In the genomic region with DNA sequence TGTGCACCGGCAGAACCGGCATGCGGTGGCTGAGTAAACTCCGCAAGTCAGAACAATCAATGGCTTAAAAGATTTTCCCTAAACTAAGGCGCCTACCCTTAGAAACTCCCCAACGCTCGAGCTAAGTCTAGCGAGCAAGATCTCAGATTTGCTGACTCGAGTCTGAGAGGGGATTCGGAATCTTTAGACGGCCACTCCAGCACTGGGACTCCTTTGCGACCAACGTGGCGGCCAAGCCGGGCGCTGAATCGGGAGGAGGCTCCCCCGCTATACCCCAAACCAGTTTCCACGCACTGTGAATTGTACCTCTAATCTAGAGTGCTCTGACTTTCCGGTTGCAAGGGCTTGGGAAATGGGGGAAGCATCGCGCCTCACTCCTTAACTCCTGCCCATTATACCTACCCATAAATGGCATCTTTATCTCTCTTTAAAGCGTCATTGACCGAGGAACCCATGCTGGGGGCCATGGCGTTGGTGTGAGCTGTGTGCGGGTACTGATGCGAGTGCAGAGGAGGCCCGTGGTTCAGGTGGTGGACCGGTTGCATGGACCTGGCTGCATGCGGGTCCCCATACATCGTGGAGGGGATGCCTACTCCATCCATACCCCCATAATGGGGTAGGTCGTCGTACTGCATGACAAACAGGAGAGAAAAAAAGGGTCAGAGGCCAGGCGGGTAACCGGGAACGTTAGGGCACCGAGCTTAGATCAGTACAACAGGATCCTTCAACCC, we compare ENCODE assay signal across 9 mouse cellular contexts. TPM values are rescaled to one million over a fixed set of nuclear protein-coding genes. Genes with fewer than 3 reads are reported as not detected.
DNase-seq lines count a peak whose midpoint lies in the region; ATAC-seq and TF ChIP-seq lines count a peak whose summit lies in the region.
"Had no signal": no experiment of that assay in that cellular context is flagged by ENCODE, and none has a peak within 500 bp of the region (broad histone marks: within the 10 kb centered on the region; RNA-seq: fewer than 3 reads in every experiment).

No protein-coding gene starts in this region.

- TF ChIP-seq CTCF in ES-Bruce4 (IDR thresholded peaks at IDR 0.05; ENCODE audit: low read depth, low read length): no peak

- peak overlapping the region; percentile 21 for H3K4me3 ChIP-seq in ES-Bruce4 (ENCODE audit: low read depth, low read length)
- H3K4me3 ChIP-seq in forebrain, embryonic 11.5 days (ENCODE audit: low read depth, low read length): peak overlapping the region; percentile 57
- peak overlapping the region; percentile 62 for H3K4me3 ChIP-seq in intestine, embryonic 16.5 days (ENCODE audit: low read length)
- H3K4me3 ChIP-seq in midbrain, embryonic 14.5 days (replicated peaks; ENCODE audit: low read depth, low read length): peak overlapping the region; percentile 62

- H3K4me1 ChIP-seq in ES-Bruce4 (ENCODE audit: control insufficient read depth, insufficient read depth, low read length): no peaks in the 10 kb centered on the region
- H3K4me1 ChIP-seq in forebrain, embryonic 11.5 days (replicated peaks; ENCODE audit: control insufficient read depth, insufficient read depth, low read length): peaks cover 11% of the 10 kb centered on the region; the same call in 1 of the 2 replicates
- 0 out of 2 replicates have a peak, but pooled peaks cover 2% of the 10 kb centered on the region for H3K4me1 ChIP-seq in intestine, embryonic 16.5 days (ENCODE audit: control insufficient read depth, insufficient read depth, low read length)
- peaks cover 37% of the 10 kb centered on the region for H3K4me1 ChIP-seq in midbrain, embryonic 14.5 days (ENCODE audit: control insufficient read depth, insufficient read depth, low read length)

- under 1% methylated on average over 37 of the region's 37 CpGs for WGBS in forebrain, embryonic 11.5 days
- 1% methylated on average over 37 of the region's 37 CpGs for WGBS in intestine, embryonic 16.5 days
- 1% methylated on average over 37 of the region's 37 CpGs for WGBS in midbrain, embryonic 14.5 days

- H3K27ac ChIP-seq in ES-Bruce4 (ENCODE audit: insufficient read depth, low read length): no peak overlapping the region
- H3K27ac ChIP-seq in forebrain, embryonic 11.5 days (ENCODE audit: low read depth, low read length): no peak overlapping the region
- peak overlapping the region; percentile 90 for H3K27ac ChIP-seq in intestine, embryonic 16.5 days (ENCODE audit: low read length)
- H3K27ac ChIP-seq in midbrain, embryonic 14.5 days (replicated peaks; ENCODE audit: low read depth, low read length): peak overlapping the region; percentile 62

- TF ChIP-seq EP300 in ES-Bruce4 (IDR thresholded peaks at IDR 0.05; ENCODE audit: insufficient read depth, low read depth, low read length): no peak

- peak; percentile 51 for DNase-seq in cerebellum, adult 9-11 months
- no peak for DNase-seq in cerebellum, adult 11 months
- DNase-seq in forebrain, embryonic 11.5 days (ENCODE audit: low spot score): peak; percentile 67
- peak; percentile 55 for DNase-seq in midbrain, embryonic 14.5 days
- DNase-seq in natural killer cell, adult 2 months (ENCODE audit: low spot score in 2 of 2): no peak
- DNase-seq in testis, postnatal 10 days (ENCODE audit: low spot score): no peak

- H3K27me3 ChIP-seq in ES-Bruce4 (ENCODE audit: control insufficient read depth, insufficient read depth, low read length, poor library complexity, severe bottlenecking): peaks cover 40% of the 10 kb centered on the region
- H3K27me3 ChIP-seq in forebrain, embryonic 11.5 days (ENCODE audit: control insufficient read depth, insufficient read depth, low read length): peaks cover 26% of the 10 kb centered on the region
- no peaks in the 10 kb centered on the region for H3K27me3 ChIP-seq in intestine, embryonic 16.5 days (replicated peaks; ENCODE audit: control insufficient read depth, insufficient read depth, low read length)
- H3K27me3 ChIP-seq in midbrain, embryonic 14.5 days (ENCODE audit: control insufficient read depth, insufficient read depth, low read length): peaks cover 6% of the 10 kb centered on the region; the same call in 1 of the 2 replicates
- H3K27me3 ChIP-seq: CH12.LX had no signal

- no peak for TF ChIP-seq POLR2A in ES-Bruce4 (IDR thresholded peaks at IDR 0.05; ENCODE audit: insufficient read depth, low read length)

- no peak for ATAC-seq in forebrain, embryonic 11.5 days (replicated peaks; ENCODE audit: low FRiP score)
- ATAC-seq in intestine, embryonic 16.5 days: no peak
- no peak for ATAC-seq in midbrain, embryonic 14.5 days (ENCODE audit: low FRiP score, low TSS enrichment)

- H3K9me3 ChIP-seq in ES-Bruce4 (replicated peaks; ENCODE audit: control insufficient read depth, insufficient read depth, low read length, poor library complexity, severe bottlenecking): no peaks in the 10 kb centered on the region
- no peaks in the 10 kb centered on the region for H3K9me3 ChIP-seq in forebrain, embryonic 11.5 days (ENCODE audit: control insufficient read depth, low read length)
- no peaks in the 10 kb centered on the region for H3K9me3 ChIP-seq in intestine, embryonic 16.5 days (ENCODE audit: control insufficient read depth, low read length)
- H3K9me3 ChIP-seq in midbrain, embryonic 14.5 days (ENCODE audit: control insufficient read depth, low read length): no peaks in the 10 kb centered on the region

- peak overlapping the region; percentile 82 for H3K4me2 ChIP-seq in forebrain, embryonic 11.5 days (ENCODE audit: low read depth, low read length, severe bottlenecking)
- peak overlapping the region; percentile 83 for H3K4me2 ChIP-seq in intestine, embryonic 16.5 days (ENCODE audit: low read depth, low read length)
- H3K4me2 ChIP-seq in midbrain, embryonic 14.5 days (ENCODE audit: low read length): peak overlapping the region; percentile 92

- H3K36me3 ChIP-seq in ES-Bruce4 (ENCODE audit: control insufficient read depth, insufficient read depth, low read length, poor library complexity, severe bottlenecking): no peaks in the 10 kb centered on the region
- no peaks in the 10 kb centered on the region for H3K36me3 ChIP-seq in forebrain, embryonic 11.5 days (ENCODE audit: control insufficient read depth, insufficient read depth, low read length)
- no peaks in the 10 kb centered on the region; the same call in 1 of the 2 replicates for H3K36me3 ChIP-seq in intestine, embryonic 16.5 days (ENCODE audit: control insufficient read depth, insufficient read depth, low read length)
- no peaks in the 10 kb centered on the region for H3K36me3 ChIP-seq in midbrain, embryonic 14.5 days (ENCODE audit: control insufficient read depth, insufficient read depth, low read length)

- no peak overlapping the region for H3K9ac ChIP-seq in ES-Bruce4 (ENCODE audit: low read depth, poor library complexity, severe bottlenecking)
- H3K9ac ChIP-seq in forebrain, embryonic 11.5 days (ENCODE audit: low read length): peak overlapping the region; percentile 57
- H3K9ac ChIP-seq in intestine, embryonic 16.5 days (ENCODE audit: low read depth, low read length): peak overlapping the region; percentile 89
- H3K9ac ChIP-seq in midbrain, embryonic 14.5 days (replicated peaks; ENCODE audit: low read length): peak overlapping the region; percentile 75

RNA-seq across cellular contexts. Expression of gene Meis1, which starts 2.9 kb away (rescaled TPM):
- 2.1 and 2.3 TPM in 2 replicates for polyA plus RNA-seq in ES-Bruce4 (2011; ENCODE audit: insufficient read depth, insufficient read length, low read depth, missing spikeins)
- 29.9 and 34.1 TPM in 2 replicates for polyA plus RNA-seq in forebrain, embryonic 11.5 days (2014; fragmentation: Nextera tagmentation; extraction: Ambion mirVana)
- 76.1 and 84.7 TPM in 2 replicates for polyA plus RNA-seq in intestine, embryonic 16.5 days (2015; fragmentation: Nextera tagmentation; extraction: Ambion mirVana)
- 33.4 and 51.7 TPM in 2 replicates for polyA plus RNA-seq in midbrain, embryonic 14.5 days (2014; fragmentation: Nextera tagmentation; extraction: Ambion mirVana)

Comparison
In these comparisons a context has a peak if more than half of its experiments do, and no peak if none do; other contexts are left out.
1. DNase-seq: peak in cerebellum, adult 9-11 months (single experiment), forebrain, embryonic 11.5 days (single experiment) and midbrain, embryonic 14.5 days (single experiment); none in cerebellum, adult 11 months (single experiment), natural killer cell, adult 2 months (0 of 2) and testis, postnatal 10 days (single experiment).
2. H3K27ac ChIP-seq: peak in intestine, embryonic 16.5 days (single experiment) and midbrain, embryonic 14.5 days (single experiment); none in ES-Bruce4 (single experiment) and forebrain, embryonic 11.5 days (single experiment).
3. Peak in every context shown above with its lines, with median percentiles within 50 percentile points of each other: H3K4me3 ChIP-seq and H3K4me2 ChIP-seq.